ENCODE assay signal across 8 mouse cellular contexts in genomic region chr10:117330521-117330920, GRCm38 (mm10). TPM values are rescaled to one million over a fixed set of nuclear protein-coding genes. Genes with fewer than 3 reads are reported as not detected.
A peak's percentile ranks its signal among the peaks of the same experiment; 100 is the strongest.
DNase-seq lines count a peak whose midpoint lies in the region; ATAC-seq and TF ChIP-seq lines count a peak whose summit lies in the region.
"Had no signal": no experiment of that assay in that cellular context is flagged by ENCODE, and none has a peak within 500 bp of the region (broad histone marks: within the 10 kb centered on the region; RNA-seq: fewer than 3 reads in every experiment).

No protein-coding gene starts in this region.

- DNase-seq in kidney, postnatal 14 days = peak; percentile 36
- DNase-seq in kidney, adult 11 months = no peak
- DNase-seq in G1E (ENCODE audit: low spot score) = no peak
- DNase-seq in naive thymus-derived CD4-positive, alpha-beta T cell, adult 2 months (ENCODE audit: low read depth) = peak; percentile 43
- DNase-seq in left cerebral cortex, adult 9 months (ENCODE audit: low spot score in 2 of 2) = no peak
- no peak for DNase-seq in adipocyte (ENCODE audit: low spot score)
- DNase-seq: cerebellum, adult 8-10 months had no signal

- no peaks in the 10 kb centered on the region for H3K36me3 ChIP-seq in G1E (replicated peaks)

- H3K9me3 ChIP-seq in G1E (replicated peaks) = no peaks in the 10 kb centered on the region

- 0 out of 2 replicates have a peak, but pooled peaks have one; percentile 7 for TF ChIP-seq CTCF in G1E (IDR thresholded peaks at IDR 0.05; ENCODE audit: low read depth, low read length)

- H3K27me3 ChIP-seq in G1E (ENCODE audit: insufficient read depth, low read length) = no peaks in the 10 kb centered on the region

- H3K4me3 ChIP-seq in G1E (ENCODE audit: low read depth, low read length) = no peak overlapping the region

- ATAC-seq in G1E (ENCODE audit: extremely low read depth, insufficient number of reproducible peaks, low FRiP score, poor library complexity, severe bottlenecking) = peak; percentile 59; the same call in 1 of the 2 replicates
- peak; percentile 94 for ATAC-seq in common myeloid progenitor, adult 5-6 weeks (replicated peaks; ENCODE audit: low read depth, poor library complexity, severe bottlenecking)

- peaks cover 4% of the 10 kb centered on the region; the same call in 1 of the 2 replicates for H3K4me1 ChIP-seq in G1E (ENCODE audit: insufficient read depth, low read depth, low read length)

RNA-seq across cellular contexts. Expression of gene Lyz1, which starts 37.9 kb away (rescaled TPM):
- total RNA-seq in G1E (2014; fragmentation: Nextera tagmentation) (not detected in 2 replicates), G1E (2017) (0.11 TPM in 1 of 2 replicates, not detected in the other)
- not detected in 2 replicates for polyA plus RNA-seq in G1E (2012)
- not detected in 2 replicates for total RNA-seq in common myeloid progenitor, adult 5-6 weeks (2017)

RNA-seq across cellular contexts. Expression of gene Lyz2, which starts 48.4 kb away (rescaled TPM):
- total RNA-seq in G1E (2014; fragmentation: Nextera tagmentation) (not detected in 2 replicates), G1E (2017) (6.9 and 7.3 TPM in 2 replicates)
- polyA plus RNA-seq in G1E (2012) = 0.11 and 0.14 TPM in 2 replicates
- 252 and 262 TPM in 2 replicates for total RNA-seq in common myeloid progenitor, adult 5-6 weeks (2017)

RNA-seq across cellular contexts. Expression of gene Cpsf6, which starts 49.3 kb away (rescaled TPM):
- 232 and 244 TPM in 2 replicates for total RNA-seq in G1E (2014; fragmentation: Nextera tagmentation)
- total RNA-seq in G1E (2017) = 142 and 177 TPM in 2 replicates
- polyA plus RNA-seq in G1E (2012) = 285 and 393 TPM in 2 replicates
- 152 and 168 TPM in 2 replicates for total RNA-seq in common myeloid progenitor, adult 5-6 weeks (2017)

Comparison
In these comparisons a context has a peak if more than half of its experiments do, and no peak if none do; other contexts are left out.
1. DNase-seq: peak in kidney, postnatal 14 days (single experiment) and naive thymus-derived CD4-positive, alpha-beta T cell, adult 2 months (single experiment); none in kidney, adult 11 months (single experiment), G1E (single experiment), left cerebral cortex, adult 9 months (0 of 2) and adipocyte (single experiment).
2. RNA of gene Lyz2, which starts 48.4 kb away (total RNA-seq): 252 to 262 TPM in common myeloid progenitor, adult 5-6 weeks; 6.9 to 7.3 TPM in G1E; every median in the first group is over 10 times any median in the second.